Mouse (Mus musculus) embryonic fibroblast, embryonic 13.5 days (primary cell): ENCODE measurements around the gene Slc6a13.

ENCODE experiments used
- CTCF ChIP-seq: IDR thresholded peaks from 2 replicates; pipeline ENCODE4 v1.5.1; 2011; ENCODE audit warnings: mild to moderate bottlenecking, control low read depth, low read length, moderate library complexity, borderline replicate concordance; ENCODE audit not compliant: insufficient read depth
- POLR2A ChIP-seq: IDR thresholded peaks from 2 replicates; pipeline ENCODE4 v1.6.1; 2011; ENCODE audit warnings: low read depth, mild to moderate bottlenecking, control low read depth, low read length, moderate library complexity

DNA sequence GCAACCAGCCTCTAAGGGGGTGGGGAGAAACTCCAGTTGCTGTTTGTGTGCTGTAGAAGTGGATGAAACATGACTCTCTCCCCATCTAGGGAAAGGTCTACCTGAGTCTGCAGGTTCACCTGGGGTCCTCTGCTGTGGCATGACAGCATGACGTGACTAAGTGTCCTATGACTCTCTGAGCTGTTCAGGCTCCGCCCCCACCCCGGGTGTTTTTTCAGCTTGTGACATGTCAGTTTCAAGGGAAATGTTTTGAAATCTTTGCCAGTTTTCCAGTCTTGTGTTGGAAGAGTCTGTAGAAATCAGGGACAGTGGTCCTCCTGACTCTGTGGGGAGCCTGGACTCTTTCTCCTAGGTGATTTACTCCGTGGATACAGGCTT is 38.5 kb downstream of the Slc6a13 start:
- no peak for TF ChIP-seq CTCF
- TF ChIP-seq POLR2A: no peak
